Mouse (Mus musculus) heart, adult 2 months (tissue): ENCODE data around the gene Sh3kbp1.

Experiments
- CTCF ChIP-seq: fragments of 200-600 bp; IDR thresholded peaks from 2 replicates; pipeline ENCODE4 v1.8.1; 2022; ENCODE audit warnings: antibody characterized with exemption, mild to moderate bottlenecking, moderate library complexity
- POLR2A ChIP-seq: fragments of 200-500 bp; IDR thresholded peaks from 2 replicates; pipeline ENCODE4 v1.6.1; 2011; ENCODE audit warnings: mild to moderate bottlenecking, low read depth, low read length, control low read depth; ENCODE audit not compliant: insufficient read depth

GRCm38 (mm10) chrX:159756261-159756660 lies 129.2 kb downstream of the Sh3kbp1 start:
- no peak for TF ChIP-seq POLR2A
- TF ChIP-seq CTCF, result no peak
